Mouse (Mus musculus): ENCODE data around the gene Tmem140. TPM values are rescaled to one million over a fixed set of nuclear protein-coding genes. Genes with fewer than 3 reads are reported as not detected.

Tmem140 gene
- total RNA-seq (2014; fragmentation: Nextera tagmentation) = 1.8 and 1.9 TPM in 2 replicates
- total RNA-seq (2017) = 2.2 and 3.7 TPM in 2 replicates

- peak; percentile 58 for ATAC-seq (replicated peaks; ENCODE audit: low FRiP score, low TSS enrichment, poor library complexity, severe bottlenecking)
Observed at GRCm38 (mm10) chr6:34862791-34863403, at the start of gene Tmem140. Tmem140 (plus strand) TSS chr6:34863146.

GRCm38 (mm10) chr6:34824406-34824805, 38.5 kb upstream of the Tmem140 start:
- ATAC-seq (replicated peaks; ENCODE audit: low FRiP score, low TSS enrichment, poor library complexity, severe bottlenecking) = no peak

GRCm38 (mm10) chr6:34832352-34832751, 30.6 kb upstream of the Tmem140 start:
- no peak for ATAC-seq (replicated peaks; ENCODE audit: low FRiP score, low TSS enrichment, poor library complexity, severe bottlenecking)

- ATAC-seq (replicated peaks; ENCODE audit: low FRiP score, low TSS enrichment, poor library complexity, severe bottlenecking) = peak; percentile 58
Observed at GRCm38 (mm10) chr6:34861546-34862053, 1.3 kb upstream of the Tmem140 start.

GRCm38 (mm10) chr6:34862381-34862780, 565 bp upstream of the Tmem140 start:
- ATAC-seq (replicated peaks; ENCODE audit: low FRiP score, low TSS enrichment, poor library complexity, severe bottlenecking) = peak; percentile 70

- ATAC-seq (replicated peaks; ENCODE audit: low FRiP score, low TSS enrichment, poor library complexity, severe bottlenecking) = no peak
Observed at GRCm38 (mm10) chr6:34863786-34864514, 1.0 kb downstream of the Tmem140 start.

GRCm38 (mm10) chr6:34865213-34865612, 2.3 kb downstream of the Tmem140 start:
- ATAC-seq (replicated peaks; ENCODE audit: low FRiP score, low TSS enrichment, poor library complexity, severe bottlenecking) = no peak

- no peak for ATAC-seq (replicated peaks; ENCODE audit: low FRiP score, low TSS enrichment, poor library complexity, severe bottlenecking)
Observed at GRCm38 (mm10) chr6:34865711-34866593, 3.0 kb downstream of the Tmem140 start.

GRCm38 (mm10) chr6:34866786-34867185, 3.8 kb downstream of the Tmem140 start:
- no peak for ATAC-seq (replicated peaks; ENCODE audit: low FRiP score, low TSS enrichment, poor library complexity, severe bottlenecking)

GRCm38 (mm10) chr6:34867301-34867994, 4.5 kb downstream of the Tmem140 start:
- no peak for ATAC-seq (replicated peaks; ENCODE audit: low FRiP score, low TSS enrichment, poor library complexity, severe bottlenecking)

- no peak for ATAC-seq (replicated peaks; ENCODE audit: low FRiP score, low TSS enrichment, poor library complexity, severe bottlenecking)
Observed at GRCm38 (mm10) chr6:34867995-34868350, 5.0 kb downstream of the Tmem140 start.

GRCm38 (mm10) chr6:34868507-34869217, 5.7 kb downstream of the Tmem140 start:
- ATAC-seq (replicated peaks; ENCODE audit: low FRiP score, low TSS enrichment, poor library complexity, severe bottlenecking) = 0 out of 2 replicates have a peak, but pooled peaks have one; percentile 11

GRCm38 (mm10) chr6:34869225-34869915, 6.4 kb downstream of the Tmem140 start:
- peak; percentile 71 for ATAC-seq (replicated peaks; ENCODE audit: low FRiP score, low TSS enrichment, poor library complexity, severe bottlenecking)

- no peak for ATAC-seq (replicated peaks; ENCODE audit: low FRiP score, low TSS enrichment, poor library complexity, severe bottlenecking)
Observed at GRCm38 (mm10) chr6:34870136-34870535, 7.2 kb downstream of the Tmem140 start.

- ATAC-seq (replicated peaks; ENCODE audit: low FRiP score, low TSS enrichment, poor library complexity, severe bottlenecking) = no peak
Observed at GRCm38 (mm10) chr6:34870724-34871123, 7.8 kb downstream of the Tmem140 start.

- ATAC-seq (replicated peaks; ENCODE audit: low FRiP score, low TSS enrichment, poor library complexity, severe bottlenecking) = no peak
Observed at GRCm38 (mm10) chr6:34871929-34872328, 9.0 kb downstream of the Tmem140 start.

- no peak for ATAC-seq (replicated peaks; ENCODE audit: low FRiP score, low TSS enrichment, poor library complexity, severe bottlenecking)
Observed at GRCm38 (mm10) chr6:34872871-34873270, 9.9 kb downstream of the Tmem140 start.
